Mouse (Mus musculus): ENCODE results near the gene Trub1.

GRCm38 (mm10) chr19:57510836-57511235, 58.1 kb downstream of the Trub1 start:
- no peak for TF ChIP-seq GATA1 (IDR thresholded peaks at IDR 0.05; ENCODE audit: borderline replicate concordance, low read length)
- TF ChIP-seq CTCF (IDR thresholded peaks at IDR 0.05; ENCODE audit: low read depth, low read length) = no peak
- TF ChIP-seq TAL1 (conservative IDR thresholded peaks at IDR 0.05; ENCODE audit: low read depth, low read length) = no peak
- TF ChIP-seq POLR2AphosphoS5 (IDR thresholded peaks at IDR 0.05; ENCODE audit: insufficient replicate concordance, low read depth, low read length) = no peak

All from G1E (cell line).